Mouse (Mus musculus) effector memory CD4-positive, alpha-beta T cell, adult 7 months (primary cell): ENCODE results near the gene N4bp1. TPM values are rescaled to one million over a fixed set of nuclear protein-coding genes. Genes with fewer than 3 reads are reported as not detected.

Experiments used
- polyA plus RNA-seq: library from polyadenylated mRNA; unstranded; fragments of 100-300 nt; shearing (Covaris generic); gene quantifications from one replicate; pipeline ENCODE4 v1.2.1, GENCODE M21; 2017

N4bp1 gene
- polyA plus RNA-seq = 14.1 TPM

DNA sequence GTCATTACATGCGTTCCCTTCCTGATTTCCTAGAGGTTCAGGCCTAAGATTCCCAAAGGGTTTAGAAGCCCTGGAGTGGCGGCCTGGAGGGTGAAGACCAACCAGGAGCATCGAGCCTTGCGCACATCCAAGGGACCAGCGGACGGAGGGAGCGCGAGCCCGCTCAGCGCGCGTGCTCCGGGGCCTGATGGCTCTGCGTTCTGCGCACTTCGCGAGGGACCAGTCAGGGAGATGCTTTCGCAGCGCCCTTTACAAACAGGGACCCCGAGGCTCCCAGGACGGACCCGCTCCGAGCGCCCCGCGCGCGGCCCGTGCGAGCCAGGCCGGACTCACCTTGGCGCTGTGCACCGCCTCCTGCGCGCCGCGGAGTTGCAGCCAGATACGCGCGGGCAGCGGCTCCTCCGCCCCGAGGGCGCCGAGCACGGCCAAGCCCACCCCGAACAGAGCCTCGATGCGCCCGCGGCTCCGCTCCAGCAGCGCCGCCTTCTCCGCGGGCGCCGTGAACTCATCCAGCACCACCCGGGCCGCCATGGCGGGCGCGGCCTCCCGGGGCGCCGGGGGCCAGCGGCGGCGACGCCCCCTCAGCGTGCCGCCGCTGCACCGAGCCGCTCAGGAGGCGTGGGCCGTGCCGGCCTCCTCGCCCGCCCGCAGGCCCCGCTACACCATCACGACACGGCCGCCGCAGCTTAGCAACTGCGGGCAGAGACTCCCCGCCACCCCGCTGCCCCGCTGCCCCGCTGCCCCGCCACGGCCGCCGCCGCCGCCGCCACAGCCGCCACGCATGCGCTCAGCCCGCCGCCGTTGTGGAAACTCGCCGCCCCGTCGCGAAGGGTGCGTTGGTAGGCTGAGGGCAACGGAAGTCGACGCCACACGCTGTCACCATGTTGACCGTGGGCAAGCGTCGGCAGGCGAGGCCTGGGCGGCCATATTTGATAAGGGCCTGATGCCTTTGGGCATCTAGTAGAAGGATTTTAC, at the start of gene N4bp1:
N4bp1 (minus strand) TSS at position 770 of the 975 bp plus-strand sequence.

Other genes starting within 250 kb of the N4bp1 start
- gene Gm10638, start 139.6 kb downstream of the N4bp1 start, polyA plus RNA-seq = 1.2 TPM
- 44.2 TPM for gene Siah1a, start 139.3 kb downstream of the N4bp1 start, polyA plus RNA-seq